Mouse (Mus musculus) bone marrow macrophage, adult 2 months (primary cell): ENCODE measurements around the gene Nfix. TPM values are rescaled to one million over a fixed set of nuclear protein-coding genes. Genes with fewer than 3 reads are reported as not detected.

ENCODE experiments used
- H3K27ac ChIP-seq: 2 replicates; pipeline ENCODE4 v1.5.1; 2012; ENCODE audit warnings: low read depth, low read length; ENCODE audit not compliant: insufficient read depth
- H3K4me1 ChIP-seq: 2 replicates; pipeline ENCODE4 v1.6.1; 2012; ENCODE audit warnings: low read length; ENCODE audit not compliant: control insufficient read depth, insufficient read depth
- H3K4me3 ChIP-seq: 2 replicates; pipeline ENCODE4 v1.5.1; 2012; ENCODE audit warnings: mild to moderate bottlenecking, low read length, moderate library complexity; ENCODE audit not compliant: insufficient read depth
- CTCF ChIP-seq: IDR thresholded peaks from 2 replicates; pipeline ENCODE4 v1.5.1; 2012; ENCODE audit warnings: low read depth, mild to moderate bottlenecking, low read length, moderate library complexity
- POLR2A ChIP-seq: IDR thresholded peaks from 2 replicates; pipeline ENCODE4 v1.6.1; 2012; ENCODE audit warnings: mild to moderate bottlenecking, low read depth, low read length, borderline replicate concordance
- polyA plus RNA-seq: library from polyadenylated mRNA; stranded (reverse); fragments of >200 nt; gene quantifications from 2 replicates; pipeline ENCODE4 v1.2.4, GENCODE M21; 2012; ENCODE audit not compliant: missing spikeins, insufficient read depth, insufficient read length

The Nfix gene
- polyA plus RNA-seq, 1 experiment: 12.5 TPM

DNA sequence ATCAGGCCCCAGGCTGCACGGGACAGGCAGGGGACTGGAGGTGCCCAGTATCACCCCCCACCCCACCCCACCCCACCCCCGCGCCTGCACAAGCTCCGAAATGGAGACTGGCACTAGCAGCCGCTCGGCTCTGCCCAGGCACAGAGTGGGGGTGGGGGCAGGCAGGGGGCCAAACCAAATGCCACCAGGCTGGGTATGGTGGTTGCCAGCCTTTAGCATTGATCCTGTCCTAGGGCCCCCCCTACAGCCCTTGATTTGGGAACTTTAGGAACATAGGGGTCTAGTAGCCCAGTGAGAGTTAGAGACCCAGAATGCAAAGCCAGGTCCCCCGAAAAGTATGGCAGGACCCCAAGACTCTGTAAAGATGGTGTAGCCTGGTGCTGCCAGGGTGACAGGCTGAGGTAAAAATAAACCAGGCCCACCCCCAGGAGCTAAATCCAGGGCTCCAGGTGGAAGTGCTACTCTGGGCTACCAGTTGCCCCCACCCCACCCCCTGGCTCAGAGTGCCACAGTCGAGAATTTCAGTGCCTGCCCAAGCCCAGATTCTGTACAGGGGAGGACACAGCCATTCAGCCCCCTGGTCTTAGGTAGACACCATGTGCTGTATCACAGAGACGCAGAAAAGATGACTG lies 10.2 kb downstream of the Nfix start:
- H3K27ac ChIP-seq: no peak overlapping the region
- no peak overlapping the region for H3K4me3 ChIP-seq
- TF ChIP-seq POLR2A (no peak), CTCF (no peak)
- H3K4me1 ChIP-seq: no peaks in the 10 kb centered on the region

DNA sequence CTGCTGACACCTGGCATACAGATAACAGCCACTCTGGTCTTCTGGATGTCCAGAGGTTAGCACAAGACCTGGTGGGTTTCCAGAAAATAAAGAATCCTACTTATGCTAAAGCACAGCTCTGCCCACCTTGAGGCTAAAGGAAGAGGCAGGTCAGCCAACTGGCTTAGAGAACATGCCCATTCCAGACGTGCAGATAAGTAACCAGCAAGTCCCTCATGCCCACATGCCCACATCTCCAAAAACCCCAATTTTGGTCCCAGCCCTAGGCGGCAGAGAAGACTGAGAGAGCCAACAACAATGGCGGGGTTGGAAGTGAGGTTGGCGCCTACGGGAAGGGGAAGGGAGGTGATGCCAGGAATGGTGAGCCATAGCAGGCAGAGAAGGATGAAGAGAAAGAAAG lies 10.8 kb downstream of the Nfix start:
- Histone ChIP-seq H3K4me3 (no peak overlapping the region), H3K27ac (no peak overlapping the region), H3K4me1 (no peaks in the 10 kb centered on the region)
- no peak for TF ChIP-seq CTCF

DNA sequence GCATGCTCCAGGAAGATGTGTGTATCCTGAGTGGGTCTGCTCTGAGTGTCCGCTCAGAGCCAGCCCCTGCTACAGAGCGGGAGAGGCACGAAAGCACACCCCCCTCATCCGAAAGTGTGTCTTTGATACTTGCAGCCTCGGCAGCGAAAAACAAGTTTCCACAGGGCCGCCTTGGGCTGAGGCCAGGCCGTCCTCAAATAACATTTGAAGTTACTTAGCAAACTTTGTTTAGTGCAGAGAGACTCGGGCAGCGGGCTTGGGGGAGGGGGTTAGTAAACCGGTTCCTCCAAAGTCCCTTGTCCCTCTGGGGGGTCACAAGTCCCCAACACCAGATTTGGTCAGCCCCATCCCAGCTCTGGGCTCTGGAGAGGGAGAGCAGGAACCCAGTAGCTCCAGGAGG lies 11.2 kb downstream of the Nfix start:
- H3K27ac ChIP-seq: no peak overlapping the region
- no peak overlapping the region for H3K4me3 ChIP-seq
- TF ChIP-seq POLR2A (no peak), CTCF (no peak)
- no peaks in the 10 kb centered on the region for H3K4me1 ChIP-seq

DNA sequence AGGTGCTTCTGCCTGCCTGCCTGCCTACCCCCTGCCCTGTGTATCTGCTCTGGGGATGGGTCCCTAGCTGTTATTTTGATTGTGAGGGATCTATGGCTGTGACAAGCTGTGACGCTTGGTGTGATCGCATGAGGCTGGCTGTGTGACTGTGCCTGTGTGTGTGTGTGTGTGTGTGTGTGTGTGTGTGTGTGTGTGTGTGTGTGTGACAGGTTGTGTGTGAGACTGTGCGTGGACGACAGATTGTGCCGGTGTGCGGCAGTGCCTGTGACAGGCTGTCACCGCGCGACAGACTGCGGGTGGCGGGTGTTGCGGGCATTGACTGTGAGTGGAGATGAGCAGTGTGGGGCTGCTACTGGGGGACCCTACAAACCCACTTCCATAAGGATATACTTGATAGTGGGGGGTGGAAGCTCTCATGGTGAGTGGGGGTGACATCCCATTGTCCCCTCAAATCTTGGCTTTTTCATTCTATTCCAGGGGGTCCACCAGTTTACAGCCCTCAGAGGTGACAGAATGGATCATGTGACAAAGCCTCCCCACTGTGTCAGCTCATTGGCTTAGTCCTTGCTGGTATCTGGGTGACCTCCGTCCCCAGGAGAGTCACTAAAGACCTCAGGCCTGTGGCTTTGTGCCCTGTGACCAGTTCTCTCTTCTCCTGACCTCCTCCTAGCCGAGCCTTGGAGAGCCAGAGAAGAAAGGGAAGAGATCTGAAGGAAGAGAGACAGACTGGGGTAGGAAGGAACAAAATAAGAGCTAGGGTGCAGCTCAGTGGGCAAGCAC lies 12.4 kb downstream of the Nfix start:
- Histone ChIP-seq H3K4me3 (no peak overlapping the region), H3K4me1 (no peaks in the 10 kb centered on the region), H3K27ac (no peak overlapping the region)
- TF ChIP-seq CTCF (no peak), POLR2A (no peak)

- no peak overlapping the region for H3K27ac ChIP-seq
- no peak for TF ChIP-seq POLR2A
- TF ChIP-seq CTCF: no peak
- no peaks in the 10 kb centered on the region for H3K4me1 ChIP-seq
Observed at GRCm38 (mm10) chr8:84786801-84787467, 13.2 kb downstream of the Nfix start.

GRCm38 (mm10) chr8:84785756-84786677 lies 14.1 kb downstream of the Nfix start:
- Histone ChIP-seq H3K4me3 (no peak overlapping the region), H3K27ac (no peak overlapping the region), H3K4me1 (no peaks in the 10 kb centered on the region)
- TF ChIP-seq POLR2A (no peak), CTCF (no peak)

More at GRCm38 (mm10) chr8:84786801-84787467, 13.2 kb downstream of the Nfix start:
- H3K4me3 ChIP-seq: no peak overlapping the region

DNA sequence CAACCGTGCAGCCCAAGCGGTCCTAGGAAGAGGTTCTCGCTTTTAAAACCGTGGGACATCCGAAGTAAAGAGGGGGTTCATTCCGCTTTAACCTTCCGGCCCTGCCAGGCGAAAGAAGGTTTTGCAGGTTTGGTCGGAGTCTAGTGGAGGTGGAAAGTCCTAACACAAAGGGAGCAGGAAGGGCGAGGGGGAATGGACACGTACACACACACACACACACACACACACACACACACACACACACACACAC lies 14.7 kb downstream of the Nfix start:
- Histone ChIP-seq H3K27ac (no peak overlapping the region), H3K4me1 (no peaks in the 10 kb centered on the region), H3K4me3 (no peak overlapping the region)
- TF ChIP-seq POLR2A (no peak), CTCF (no peak)

- no peak overlapping the region for H3K4me3 ChIP-seq
- H3K4me1 ChIP-seq: no peaks in the 10 kb centered on the region
- no peak overlapping the region for H3K27ac ChIP-seq
- TF ChIP-seq CTCF (no peak), POLR2A (no peak)
Observed at GRCm38 (mm10) chr8:84784681-84785505, 15.3 kb downstream of the Nfix start.

DNA sequence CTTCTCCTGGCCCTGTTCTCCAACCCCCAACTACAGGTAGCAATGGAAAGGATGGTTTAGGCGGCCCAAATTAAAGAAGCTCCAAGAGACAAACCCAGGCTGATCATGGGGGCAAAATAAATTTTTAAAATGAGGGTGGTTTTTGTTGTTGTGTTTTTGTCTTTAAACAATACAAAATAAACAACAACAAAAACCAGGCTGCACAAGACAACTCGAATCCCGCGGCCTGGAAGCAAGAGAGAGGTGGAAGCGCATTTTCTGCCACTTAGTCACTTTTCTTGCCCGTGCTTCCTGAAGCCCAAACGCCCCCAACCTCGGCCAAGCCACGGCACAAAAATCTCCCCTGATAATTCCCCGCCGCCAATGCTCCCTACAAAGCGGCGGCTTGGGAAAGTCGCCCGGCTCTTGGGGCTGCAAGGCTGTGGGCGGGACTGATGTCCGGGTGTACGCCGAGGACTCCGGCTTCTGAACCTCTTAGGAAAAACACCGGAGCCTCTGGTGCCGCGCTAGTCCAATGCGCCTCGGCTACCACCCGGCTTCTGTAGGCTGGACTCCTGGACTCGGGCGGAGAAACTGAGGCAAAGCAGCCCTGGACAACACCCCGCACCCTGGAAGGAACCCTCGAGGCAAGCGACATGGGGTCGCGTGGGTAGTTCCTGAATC lies 16.1 kb downstream of the Nfix start:
- TF ChIP-seq POLR2A (no peak), CTCF (no peak)
- no peak overlapping the region for H3K4me3 ChIP-seq

More for the DNA sequence above, 16.1 kb downstream of the Nfix start:
- Histone ChIP-seq H3K4me1 (no peaks in the 10 kb centered on the region), H3K27ac (no peak overlapping the region)
